Mouse (Mus musculus): ENCODE results near the gene Psenen. TPM values are rescaled to one million over a fixed set of nuclear protein-coding genes. Genes with fewer than 3 reads are reported as not detected.
A peak's percentile ranks its signal among the peaks of the same experiment; 100 is the strongest.

Psenen gene
- 130 and 176 TPM in 2 replicates for polyA plus RNA-seq (2012; rRNA removed)

- H3K4me1 ChIP-seq (replicated peaks; ENCODE audit: control insufficient read depth, insufficient read depth, low read length) = peaks cover 23% of the 10 kb centered on the region
- TF ChIP-seq POLR2A (IDR thresholded peaks at IDR 0.05; ENCODE audit: control insufficient read depth, extremely low read depth, insufficient read depth, low read length, poor library complexity) (no peak; the same call in 1 of the 2 replicates), CTCF (IDR thresholded peaks at IDR 0.05; ENCODE audit: borderline replicate concordance, control insufficient read depth, extremely low read depth, insufficient read depth, low read length, poor library complexity) (no peak)
- H3K36me3 ChIP-seq (ENCODE audit: control insufficient read depth, insufficient read depth, low read length) = no peaks in the 10 kb centered on the region; the same call in 1 of the 2 replicates
- H3K4me3 ChIP-seq (ENCODE audit: control insufficient read depth, insufficient read depth, low read length) = peak within 1 kb of the TSS; percentile 86
- peak within 1 kb of the TSS; percentile 91 for H3K27ac ChIP-seq (ENCODE audit: control insufficient read depth, insufficient read depth, low read length)
- WGBS = under 1% methylated on average over 45 of the region's 45 CpGs
- no peaks in the 10 kb centered on the region for H3K27me3 ChIP-seq (ENCODE audit: control insufficient read depth, insufficient read depth, low read length)
- peak; percentile 94 for DNase-seq
These were observed at the start of gene Psenen, which contains the start of the genes U2af1l4 and Gm49396 for GRCm38 (mm10) chr7:30563117-30563905. Gene Psenen, minus strand, starts transcription at chr7:30563627. Gene U2af1l4, plus strand, starts transcription at chr7:30563301. Gene Gm49396, plus strand, starts transcription at chr7:30563344.

DNA sequence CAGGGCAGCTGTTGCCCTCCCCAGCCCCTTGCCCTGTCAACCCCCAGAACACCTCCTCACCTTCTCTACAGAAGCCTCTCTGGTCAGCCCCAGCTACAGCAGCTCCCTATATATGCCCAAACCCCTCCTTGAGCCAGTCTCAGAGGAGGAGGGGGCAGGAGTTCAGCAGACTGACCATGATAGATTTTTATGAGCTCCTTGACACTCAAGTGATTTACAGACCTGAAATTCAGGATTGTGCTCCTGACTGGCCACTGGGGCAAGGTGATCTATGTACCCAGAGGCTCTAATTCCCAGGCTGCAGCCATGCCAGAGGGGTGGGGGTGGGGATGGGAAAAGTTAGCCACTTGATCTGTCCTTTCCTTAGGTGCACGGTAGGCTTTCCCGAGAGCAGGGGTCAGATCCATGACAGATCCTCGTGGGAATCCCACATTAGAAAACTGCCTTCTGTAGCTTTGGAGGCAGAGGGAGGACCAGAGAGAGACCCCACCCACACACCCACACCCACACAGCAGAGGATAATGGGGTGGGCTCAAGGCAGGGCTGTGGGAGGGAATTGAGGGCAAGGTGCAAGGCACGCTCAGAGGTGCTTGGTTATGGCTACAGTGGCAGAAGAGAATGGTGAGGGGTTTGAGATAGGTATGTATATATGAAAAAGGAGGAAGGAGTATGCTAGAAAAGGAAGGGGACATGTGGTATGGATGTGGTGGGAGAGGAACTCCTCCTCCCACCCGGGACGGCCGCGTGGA is 49.4 kb upstream of the Psenen start, which contains the start of gene Upk1a:
Gene Upk1a (minus strand): TSS at position 194 of the 749 bp plus-strand sequence.
- DNase-seq = no peak
- TF ChIP-seq CTCF (IDR thresholded peaks at IDR 0.05; ENCODE audit: borderline replicate concordance, control insufficient read depth, extremely low read depth, insufficient read depth, low read length, poor library complexity) = no peak
- no peak for TF ChIP-seq POLR2A (IDR thresholded peaks at IDR 0.05; ENCODE audit: control insufficient read depth, extremely low read depth, insufficient read depth, low read length, poor library complexity)
- Histone ChIP-seq H3K4me3 (ENCODE audit: control insufficient read depth, insufficient read depth, low read length) (no peak within 1 kb of the TSS), H3K4me1 (replicated peaks; ENCODE audit: control insufficient read depth, insufficient read depth, low read length) (0 out of 2 replicates have a peak, but pooled peaks cover 5% of the 10 kb centered on the region), H3K36me3 (ENCODE audit: control insufficient read depth, insufficient read depth, low read length) (peaks cover 8% of the 10 kb centered on the region), H3K27ac (ENCODE audit: control insufficient read depth, insufficient read depth, low read length) (no peak within 1 kb of the TSS), H3K27me3 (ENCODE audit: control insufficient read depth, insufficient read depth, low read length) (no peaks in the 10 kb centered on the region)
- WGBS = 69% methylated on average over 8 of the region's 8 CpGs

GRCm38 (mm10) chr7:30610043-30610442 is 46.6 kb upstream of the Psenen start:
- TF ChIP-seq POLR2A (IDR thresholded peaks at IDR 0.05; ENCODE audit: control insufficient read depth, extremely low read depth, insufficient read depth, low read length, poor library complexity) (no peak), CTCF (IDR thresholded peaks at IDR 0.05; ENCODE audit: borderline replicate concordance, control insufficient read depth, extremely low read depth, insufficient read depth, low read length, poor library complexity) (no peak)
- no peak overlapping the region for H3K4me3 ChIP-seq (ENCODE audit: control insufficient read depth, insufficient read depth, low read length)
- H3K27ac ChIP-seq (ENCODE audit: control insufficient read depth, insufficient read depth, low read length) = no peak overlapping the region
- no peaks in the 10 kb centered on the region for H3K36me3 ChIP-seq (ENCODE audit: control insufficient read depth, insufficient read depth, low read length)
- H3K4me1 ChIP-seq (replicated peaks; ENCODE audit: control insufficient read depth, insufficient read depth, low read length) = 0 out of 2 replicates have a peak, but pooled peaks cover 5% of the 10 kb centered on the region
- no peak for DNase-seq
- H3K27me3 ChIP-seq (ENCODE audit: control insufficient read depth, insufficient read depth, low read length) = no peaks in the 10 kb centered on the region
- WGBS = 71% methylated on average over 7 of the region's 7 CpGs

GRCm38 (mm10) chr7:30608476-30608875 is 45.0 kb upstream of the Psenen start:
- Histone ChIP-seq H3K4me3 (ENCODE audit: control insufficient read depth, insufficient read depth, low read length) (no peak overlapping the region), H3K27ac (ENCODE audit: control insufficient read depth, insufficient read depth, low read length) (no peak overlapping the region), H3K27me3 (ENCODE audit: control insufficient read depth, insufficient read depth, low read length) (no peaks in the 10 kb centered on the region), H3K36me3 (ENCODE audit: control insufficient read depth, insufficient read depth, low read length) (no peaks in the 10 kb centered on the region), H3K4me1 (replicated peaks; ENCODE audit: control insufficient read depth, insufficient read depth, low read length) (0 out of 2 replicates have a peak, but pooled peaks cover 5% of the 10 kb centered on the region)
- no peak for DNase-seq
- 67% methylated on average over 16 of the region's 16 CpGs for WGBS
- TF ChIP-seq CTCF (IDR thresholded peaks at IDR 0.05; ENCODE audit: borderline replicate concordance, control insufficient read depth, extremely low read depth, insufficient read depth, low read length, poor library complexity) (no peak), POLR2A (IDR thresholded peaks at IDR 0.05; ENCODE audit: control insufficient read depth, extremely low read depth, insufficient read depth, low read length, poor library complexity) (no peak)

DNA sequence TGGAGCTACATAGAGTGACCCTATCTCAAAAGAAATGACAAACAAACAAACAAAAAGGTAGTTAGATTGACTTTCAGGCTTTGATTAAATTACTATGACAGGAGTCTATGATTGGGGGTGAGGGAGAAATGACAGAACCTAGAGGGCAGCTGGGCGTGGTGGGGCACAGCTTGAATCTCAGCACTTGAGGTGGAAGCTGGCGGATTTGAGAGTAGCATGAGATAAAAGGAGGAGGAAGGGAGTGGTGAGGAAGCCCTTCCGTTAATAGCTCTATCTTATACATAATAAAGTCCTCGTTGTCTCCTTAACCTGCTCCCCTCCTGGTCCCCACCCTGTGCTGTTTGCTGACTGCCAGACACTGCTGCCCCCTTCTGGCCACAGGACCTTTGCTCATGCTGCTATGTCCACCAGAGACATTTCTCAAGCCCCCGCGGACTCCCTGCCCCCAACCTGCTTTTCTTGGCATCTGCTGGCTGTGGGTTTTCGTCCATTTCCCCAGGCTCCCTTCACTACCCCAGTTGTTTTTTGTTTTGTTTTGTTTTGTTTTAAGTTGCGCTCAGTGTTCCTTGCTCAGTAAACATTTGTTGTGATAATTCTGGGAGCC is 44.4 kb upstream of the Psenen start:
- Histone ChIP-seq H3K27me3 (ENCODE audit: control insufficient read depth, insufficient read depth, low read length) (no peaks in the 10 kb centered on the region), H3K27ac (ENCODE audit: control insufficient read depth, insufficient read depth, low read length) (no peak overlapping the region), H3K36me3 (ENCODE audit: control insufficient read depth, insufficient read depth, low read length) (no peaks in the 10 kb centered on the region), H3K4me3 (ENCODE audit: control insufficient read depth, insufficient read depth, low read length) (no peak overlapping the region), H3K4me1 (replicated peaks; ENCODE audit: control insufficient read depth, insufficient read depth, low read length) (0 out of 2 replicates have a peak, but pooled peaks cover 5% of the 10 kb centered on the region)
- peak; percentile 67 for DNase-seq
- 0 out of 2 replicates have a peak, but pooled peaks have one; percentile 56 for TF ChIP-seq CTCF (IDR thresholded peaks at IDR 0.05; ENCODE audit: borderline replicate concordance, control insufficient read depth, extremely low read depth, insufficient read depth, low read length, poor library complexity)
- no peak for TF ChIP-seq POLR2A (IDR thresholded peaks at IDR 0.05; ENCODE audit: control insufficient read depth, extremely low read depth, insufficient read depth, low read length, poor library complexity)
- 22% methylated on average over 8 of the region's 8 CpGs for whole genome bisulfite sequencing

DNA sequence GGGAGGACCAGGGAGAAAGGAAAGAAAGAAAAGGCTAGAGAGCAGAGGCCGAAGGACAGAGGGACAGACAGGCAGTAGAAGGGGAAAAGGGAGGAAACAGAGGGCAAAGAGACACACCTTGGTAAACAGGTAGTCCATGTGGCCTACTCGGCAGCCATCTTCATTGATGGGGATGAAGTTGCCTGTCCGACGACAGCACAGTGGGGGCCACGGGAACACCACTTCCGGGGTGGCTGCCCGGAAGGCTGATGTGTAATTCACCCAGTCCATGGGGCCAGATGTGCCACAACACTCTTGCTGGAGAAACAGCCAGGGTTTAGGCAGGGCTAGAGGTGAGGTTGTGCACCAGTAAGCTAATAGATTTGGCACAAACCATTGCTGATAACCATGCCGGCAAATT is 41.5 kb upstream of the Psenen start:
- 0 out of 2 replicates have a peak, but pooled peaks cover 5% of the 10 kb centered on the region for H3K4me1 ChIP-seq (replicated peaks; ENCODE audit: control insufficient read depth, insufficient read depth, low read length)
- no peak overlapping the region for H3K27ac ChIP-seq (ENCODE audit: control insufficient read depth, insufficient read depth, low read length)
- WGBS = 87% methylated on average over 8 of the region's 8 CpGs
- no peak overlapping the region for H3K4me3 ChIP-seq (ENCODE audit: control insufficient read depth, insufficient read depth, low read length)
- no peak for DNase-seq
- TF ChIP-seq CTCF (IDR thresholded peaks at IDR 0.05; ENCODE audit: borderline replicate concordance, control insufficient read depth, extremely low read depth, insufficient read depth, low read length, poor library complexity) (no peak), POLR2A (IDR thresholded peaks at IDR 0.05; ENCODE audit: control insufficient read depth, extremely low read depth, insufficient read depth, low read length, poor library complexity) (no peak)
- no peaks in the 10 kb centered on the region for H3K36me3 ChIP-seq (ENCODE audit: control insufficient read depth, insufficient read depth, low read length)
- H3K27me3 ChIP-seq (ENCODE audit: control insufficient read depth, insufficient read depth, low read length) = no peaks in the 10 kb centered on the region
